Mouse (Mus musculus) neural tube, embryonic 14.5 days (tissue): ENCODE results near the gene Selplg. TPM values are rescaled to one million over a fixed set of nuclear protein-coding genes. Genes with fewer than 3 reads are reported as not detected.

ENCODE experiments used
- ATAC-seq: fragments of 200-750 bp; cut with Nextera tagmentation; 2 replicates; pipeline ENCODE4 v1.8.0; 2017; ENCODE audit warnings: low read depth, mild to moderate bottlenecking, moderate TSS enrichment, moderate library complexity
- H3K27ac ChIP-seq: fragments of 300-500 bp; sonication (generic); 2 replicates; pipeline ENCODE4 v1.5.1; 2014; ENCODE audit warnings: low read depth, mild to moderate bottlenecking, control low read depth, low read length, moderate library complexity, mixed read lengths
- H3K27me3 ChIP-seq: fragments of 300-500 bp; sonication (generic); 2 replicates; pipeline ENCODE4 v1.6.1; 2014; ENCODE audit warnings: low read length; ENCODE audit not compliant: control insufficient read depth, insufficient read depth
- H3K36me3 ChIP-seq: fragments of 300-500 bp; sonication (generic); 2 replicates; pipeline ENCODE4 v1.6.1; 2014; ENCODE audit warnings: low read length, mixed read lengths; ENCODE audit not compliant: control insufficient read depth, insufficient read depth
- H3K4me1 ChIP-seq: fragments of 300-500 bp; sonication (generic); 2 replicates; pipeline ENCODE4 v1.6.1; 2014; ENCODE audit warnings: low read length; ENCODE audit not compliant: control insufficient read depth, insufficient read depth
- H3K4me2 ChIP-seq: fragments of 300-500 bp; sonication (generic); 2 replicates; pipeline ENCODE4 v1.6.1; 2014; ENCODE audit warnings: mild to moderate bottlenecking, low read depth, low read length, control low read depth
- H3K4me3 ChIP-seq: fragments of 300-500 bp; sonication (generic); 2 replicates; pipeline ENCODE4 v1.5.1; 2014; ENCODE audit warnings: low read depth, low read length, control low read depth, mixed read lengths
- H3K9ac ChIP-seq: fragments of 300-500 bp; sonication (generic); replicated peaks from 2 replicates; pipeline ENCODE4 v1.6.1; 2014; ENCODE audit warnings: low read depth, mild to moderate bottlenecking, control low read depth, low read length, mixed read lengths
- H3K9me3 ChIP-seq: fragments of 300-500 bp; sonication (generic); 2 replicates; pipeline ENCODE4 v1.6.1; 2016; ENCODE audit warnings: low read length; ENCODE audit not compliant: control insufficient read depth
- WGBS: fragments of 180-500 bp; shearing (Covaris S2); extraction: QIAGEN DNeasy Blood & Tissue Kit; methylation state at CpG from one replicate; pipeline ENCODE4 v1.1.7; 2014; 5-methylcytosine and 5-hydroxymethylcytosine counted together
- polyA plus RNA-seq: library from polyadenylated mRNA; unstranded; fragments of >200 nt; fragmentation: Nextera tagmentation; extraction: Ambion mirVana; gene quantifications from 2 replicates; pipeline ENCODE4 v1.2.1, GENCODE M21; 2014

Selplg gene
- 1.8 and 2.5 TPM in 2 replicates for polyA plus RNA-seq

- ATAC-seq, result no peak
Observed at GRCm38 (mm10) chr5:113832490-113832901, at the start of gene Selplg. Selplg (minus strand) TSS chr5:113832644.

GRCm38 (mm10) chr5:113881136-113881535 is 48.7 kb upstream of the Selplg start:
- Histone ChIP-seq H3K4me2 (no peak overlapping the region), H3K9ac (no peak overlapping the region), H3K4me3 (no peak overlapping the region), H3K4me1 (peaks cover 23% of the 10 kb centered on the region), H3K9me3 (no peaks in the 10 kb centered on the region), H3K27me3 (no peaks in the 10 kb centered on the region), H3K36me3 (peaks cover 15% of the 10 kb centered on the region; the same call in 1 of the 2 replicates), H3K27ac (no peak overlapping the region)
- 93% methylated on average over 14 of the region's 14 CpGs for WGBS
- no peak for ATAC-seq

More at GRCm38 (mm10) chr5:113832490-113832901, at the start of gene Selplg:
- no peaks in the 10 kb centered on the region for H3K36me3 ChIP-seq
- no peaks in the 10 kb centered on the region for H3K4me1 ChIP-seq
- H3K9me3 ChIP-seq, result no peaks in the 10 kb centered on the region
- H3K4me3 ChIP-seq, result no peak within 1 kb of the TSS
- no peak within 1 kb of the TSS for H3K4me2 ChIP-seq
- no peak within 1 kb of the TSS for H3K27ac ChIP-seq
- no peak within 1 kb of the TSS for H3K9ac ChIP-seq
- WGBS, result 32% methylated on average over 8 of the region's 8 CpGs
- H3K27me3 ChIP-seq, result no peaks in the 10 kb centered on the region

- H3K9me3 ChIP-seq, result no peaks in the 10 kb centered on the region
- peaks cover 15% of the 10 kb centered on the region; the same call in 1 of the 2 replicates for H3K36me3 ChIP-seq
- no peak overlapping the region for H3K9ac ChIP-seq
- no peak overlapping the region for H3K4me3 ChIP-seq
- no peak for ATAC-seq
- H3K4me2 ChIP-seq, result no peak overlapping the region
- no peak overlapping the region for H3K27ac ChIP-seq
- H3K4me1 ChIP-seq, result peaks cover 29% of the 10 kb centered on the region
- WGBS, result 89% methylated on average over 17 of the region's 17 CpGs
- no peaks in the 10 kb centered on the region for H3K27me3 ChIP-seq
Observed at GRCm38 (mm10) chr5:113878943-113879617, 46.6 kb upstream of the Selplg start.

- Histone ChIP-seq H3K36me3 (peaks cover 15% of the 10 kb centered on the region; the same call in 1 of the 2 replicates), H3K4me2 (no peak overlapping the region), H3K9ac (no peak overlapping the region), H3K4me1 (peaks cover 27% of the 10 kb centered on the region), H3K9me3 (no peaks in the 10 kb centered on the region), H3K27me3 (no peaks in the 10 kb centered on the region), H3K4me3 (no peak overlapping the region), H3K27ac (no peak overlapping the region)
- ATAC-seq, result no peak
- 48% methylated on average over 3 of the region's 3 CpGs for WGBS
Observed at GRCm38 (mm10) chr5:113877565-113877964, 45.1 kb upstream of the Selplg start.

- Histone ChIP-seq H3K36me3 (peaks cover 9% of the 10 kb centered on the region; the same call in 1 of the 2 replicates), H3K27ac (no peak overlapping the region), H3K27me3 (no peaks in the 10 kb centered on the region), H3K9me3 (no peaks in the 10 kb centered on the region), H3K4me2 (no peak overlapping the region), H3K4me1 (peaks cover 35% of the 10 kb centered on the region), H3K4me3 (no peak overlapping the region), H3K9ac (no peak overlapping the region)
- no peak for ATAC-seq
- 86% methylated on average over 7 of the region's 7 CpGs for WGBS
Observed at GRCm38 (mm10) chr5:113876176-113876575, 43.7 kb upstream of the Selplg start.

- WGBS, result 94% methylated on average over 4 of the region's 4 CpGs
- Histone ChIP-seq H3K27me3 (no peaks in the 10 kb centered on the region), H3K36me3 (peaks cover 7% of the 10 kb centered on the region; the same call in 1 of the 2 replicates), H3K4me3 (no peak overlapping the region), H3K9me3 (no peaks in the 10 kb centered on the region), H3K4me2 (no peak overlapping the region), H3K4me1 (peaks cover 41% of the 10 kb centered on the region), H3K27ac (no peak overlapping the region), H3K9ac (no peak overlapping the region)
- no peak for ATAC-seq
Observed at GRCm38 (mm10) chr5:113875625-113876024, 43.2 kb upstream of the Selplg start.

GRCm38 (mm10) chr5:113874063-113875024 is 41.9 kb upstream of the Selplg start:
- H3K27me3 ChIP-seq, result no peaks in the 10 kb centered on the region
- H3K4me2 ChIP-seq, result peak overlapping the region; percentile 43
- H3K27ac ChIP-seq, result peak overlapping the region; percentile 99
- H3K9me3 ChIP-seq, result no peaks in the 10 kb centered on the region
- H3K9ac ChIP-seq, result peak overlapping the region; percentile 50
- no peak for ATAC-seq
- 0 out of 2 replicates have a peak, but pooled peaks cover 2% of the 10 kb centered on the region for H3K36me3 ChIP-seq
- H3K4me1 ChIP-seq, result peaks cover 54% of the 10 kb centered on the region
- 32% methylated on average over 19 of the region's 19 CpGs for WGBS
- H3K4me3 ChIP-seq, result peak overlapping the region; percentile 19

GRCm38 (mm10) chr5:113872936-113873912 is 40.8 kb upstream of the Selplg start:
- Histone ChIP-seq H3K4me1 (peaks cover 65% of the 10 kb centered on the region), H3K36me3 (0 out of 2 replicates have a peak, but pooled peaks cover under 1% of the 10 kb centered on the region), H3K9ac (peak overlapping the region; percentile 50), H3K27ac (peak overlapping the region; percentile 99), H3K4me3 (peak overlapping the region; percentile 19), H3K27me3 (no peaks in the 10 kb centered on the region), H3K9me3 (no peaks in the 10 kb centered on the region), H3K4me2 (peak overlapping the region; percentile 43)
- 2% methylated on average over 13 of the region's 15 CpGs for WGBS
- peak; percentile 89 for ATAC-seq
